Mouse (Mus musculus) stomach, embryonic 16.5 days (tissue): ENCODE results near the gene Clec5a. TPM values are rescaled to one million over a fixed set of nuclear protein-coding genes. Genes with fewer than 3 reads are reported as not detected.

Experiments used
- ATAC-seq: fragments of 200-750 bp; cut with Nextera tagmentation; 2 replicates; pipeline ENCODE4 v1.8.0; 2017; ENCODE audit warnings: moderate number of reproducible peaks, moderate TSS enrichment; ENCODE audit not compliant: insufficient read depth, low FRiP score
- H3K27ac ChIP-seq: fragments of 300-500 bp; sonication (generic); 2 replicates; pipeline ENCODE4 v1.5.1; 2014; ENCODE audit warnings: low read length
- H3K27me3 ChIP-seq: fragments of 300-500 bp; sonication (generic); 2 replicates; pipeline ENCODE4 v1.6.1; 2014; ENCODE audit warnings: low read length, control low read depth, mixed read lengths; ENCODE audit not compliant: control insufficient read depth, insufficient read depth
- H3K36me3 ChIP-seq: fragments of 300-500 bp; sonication (generic); 2 replicates; pipeline ENCODE4 v1.6.1; 2014; ENCODE audit warnings: low read length; ENCODE audit not compliant: control insufficient read depth, insufficient read depth
- H3K4me1 ChIP-seq: fragments of 300-500 bp; sonication (generic); 2 replicates; pipeline ENCODE4 v1.6.1; 2014; ENCODE audit warnings: low read length, control low read depth, mixed read lengths; ENCODE audit not compliant: control insufficient read depth, insufficient read depth
- H3K4me2 ChIP-seq: fragments of 300-500 bp; sonication (generic); 2 replicates; pipeline ENCODE4 v1.6.1; 2014; ENCODE audit warnings: low read depth, low read length, mixed read lengths
- H3K4me3 ChIP-seq: fragments of 300-500 bp; sonication (generic); replicated peaks from 2 replicates; pipeline ENCODE4 v1.5.1; 2014; ENCODE audit warnings: mild to moderate bottlenecking, low read length
- H3K9ac ChIP-seq: fragments of 300-500 bp; sonication (generic); 2 replicates; pipeline ENCODE4 v1.6.1; 2014; ENCODE audit warnings: low read length
- H3K9me3 ChIP-seq: fragments of 300-500 bp; sonication (generic); replicated peaks from 2 replicates; pipeline ENCODE4 v1.6.1; 2016; ENCODE audit warnings: low read length, control low read depth; ENCODE audit not compliant: control insufficient read depth
- WGBS: fragments of 180-500 bp; shearing (Covaris S2); extraction: QIAGEN DNeasy Blood & Tissue Kit; methylation state at CpG from one replicate; pipeline ENCODE4 v1.1.7; 2014; 5-methylcytosine and 5-hydroxymethylcytosine counted together
- polyA plus RNA-seq: library from polyadenylated mRNA; unstranded; fragments of >200 nt; fragmentation: Nextera tagmentation; extraction: Ambion mirVana; gene quantifications from 2 replicates; pipeline ENCODE4 v1.2.1, GENCODE M21; 2015

Gene Clec5a
- polyA plus RNA-seq, 1 experiment from 2014 or later, result 2.8 TPM

DNA sequence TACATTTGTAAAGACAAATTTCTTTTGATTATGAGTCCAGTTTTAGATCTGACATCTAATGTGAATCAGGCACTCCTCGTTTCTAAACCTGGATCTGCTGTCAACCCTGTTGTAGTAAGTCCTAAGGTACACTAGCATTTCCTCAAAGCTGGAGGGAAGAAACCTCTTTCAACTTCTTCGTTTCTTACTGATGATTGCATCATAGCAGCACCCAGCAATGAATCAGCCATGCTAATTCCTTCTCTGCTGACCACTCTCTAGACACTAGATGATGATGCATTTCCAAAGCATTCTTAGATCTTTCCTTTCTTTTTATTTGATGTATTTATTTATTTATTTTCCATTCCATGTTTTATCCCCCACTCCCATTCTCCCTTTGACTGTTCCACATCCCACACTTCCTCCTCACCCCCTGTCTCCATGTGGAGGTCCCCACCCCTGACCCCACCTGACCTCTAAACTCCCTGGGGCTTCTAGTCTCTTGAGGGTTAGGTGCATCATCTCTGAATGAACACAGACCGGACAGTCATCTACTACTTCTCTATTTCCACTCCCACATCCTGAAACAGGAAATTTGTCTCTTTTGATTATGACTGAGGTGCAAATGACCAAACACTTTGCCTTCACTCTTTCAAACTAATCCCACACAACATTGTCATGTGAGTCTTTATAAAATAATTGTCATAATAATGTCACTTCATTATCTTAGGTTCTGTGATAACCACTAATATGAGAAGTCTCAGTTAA is 9.4 kb upstream of the Clec5a start:
- no peaks in the 10 kb centered on the region for H3K36me3 ChIP-seq

GRCm38 (mm10) chr6:40588346-40588745 is 2.7 kb upstream of the Clec5a start:
- ATAC-seq, result no peak
- no peaks in the 10 kb centered on the region for H3K27me3 ChIP-seq
- no peak overlapping the region for H3K27ac ChIP-seq
- no peaks in the 10 kb centered on the region for H3K9me3 ChIP-seq
- 89% methylated on average over 2 of the region's 2 CpGs for WGBS
- H3K36me3 ChIP-seq, result no peaks in the 10 kb centered on the region
- no peak overlapping the region for H3K9ac ChIP-seq
- no peak overlapping the region for H3K4me3 ChIP-seq
- H3K4me2 ChIP-seq, result no peak overlapping the region
- no peaks in the 10 kb centered on the region for H3K4me1 ChIP-seq

More for the DNA sequence above, 9.4 kb upstream of the Clec5a start:
- H3K4me3 ChIP-seq, result no peak overlapping the region
- no peak overlapping the region for H3K9ac ChIP-seq
- ATAC-seq, result no peak
- H3K4me1 ChIP-seq, result no peaks in the 10 kb centered on the region
- H3K4me2 ChIP-seq, result no peak overlapping the region
- WGBS, result 73% methylated on average over 3 of the region's 3 CpGs
- H3K9me3 ChIP-seq, result no peaks in the 10 kb centered on the region
- no peak overlapping the region for H3K27ac ChIP-seq
- H3K27me3 ChIP-seq, result no peaks in the 10 kb centered on the region

GRCm38 (mm10) chr6:40584336-40584735 is 1.3 kb downstream of the Clec5a start:
- no peak for ATAC-seq
- Histone ChIP-seq H3K36me3 (no peaks in the 10 kb centered on the region), H3K27ac (no peak overlapping the region), H3K9me3 (no peaks in the 10 kb centered on the region), H3K4me2 (no peak overlapping the region), H3K4me3 (no peak overlapping the region), H3K4me1 (no peaks in the 10 kb centered on the region), H3K9ac (no peak overlapping the region), H3K27me3 (no peaks in the 10 kb centered on the region)
- 84% methylated on average over 6 of the region's 6 CpGs for WGBS

DNA sequence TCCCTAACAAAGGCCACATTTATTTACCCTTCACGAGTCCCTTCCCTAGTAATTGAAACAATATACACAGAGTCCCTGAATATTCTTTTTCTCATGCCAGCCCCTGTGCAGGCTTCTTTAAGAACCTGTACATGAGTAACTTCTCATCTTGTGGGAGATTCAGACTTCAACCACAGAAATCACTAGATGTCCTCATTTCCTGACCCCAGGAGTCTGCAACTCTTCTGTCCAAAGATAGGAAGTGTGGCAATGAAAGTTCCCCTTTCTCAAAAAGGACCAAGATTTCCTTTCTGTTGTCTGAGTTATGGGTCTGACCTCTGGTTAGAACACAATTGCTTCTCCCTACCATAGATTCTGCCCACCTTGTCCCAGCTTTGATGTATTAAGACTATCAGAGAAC is 9.3 kb downstream of the Clec5a start:
- no peaks in the 10 kb centered on the region for H3K36me3 ChIP-seq
- 70% methylated on average over 1 of the region's 1 CpGs for WGBS

GRCm38 (mm10) chr6:40573618-40574017 is 12.0 kb downstream of the Clec5a start:
- Histone ChIP-seq H3K9ac (no peak overlapping the region), H3K4me2 (no peak overlapping the region), H3K27me3 (no peaks in the 10 kb centered on the region), H3K27ac (no peak overlapping the region), H3K36me3 (no peaks in the 10 kb centered on the region), H3K9me3 (no peaks in the 10 kb centered on the region), H3K4me1 (no peaks in the 10 kb centered on the region), H3K4me3 (no peak overlapping the region)
- WGBS, result 78% methylated on average over 3 of the region's 3 CpGs
- no peak for ATAC-seq

More for the DNA sequence above, 9.3 kb downstream of the Clec5a start:
- no peak for ATAC-seq
- Histone ChIP-seq H3K4me1 (no peaks in the 10 kb centered on the region), H3K9ac (no peak overlapping the region), H3K4me3 (no peak overlapping the region), H3K27ac (no peak overlapping the region), H3K27me3 (no peaks in the 10 kb centered on the region), H3K4me2 (no peak overlapping the region), H3K9me3 (no peaks in the 10 kb centered on the region)

DNA sequence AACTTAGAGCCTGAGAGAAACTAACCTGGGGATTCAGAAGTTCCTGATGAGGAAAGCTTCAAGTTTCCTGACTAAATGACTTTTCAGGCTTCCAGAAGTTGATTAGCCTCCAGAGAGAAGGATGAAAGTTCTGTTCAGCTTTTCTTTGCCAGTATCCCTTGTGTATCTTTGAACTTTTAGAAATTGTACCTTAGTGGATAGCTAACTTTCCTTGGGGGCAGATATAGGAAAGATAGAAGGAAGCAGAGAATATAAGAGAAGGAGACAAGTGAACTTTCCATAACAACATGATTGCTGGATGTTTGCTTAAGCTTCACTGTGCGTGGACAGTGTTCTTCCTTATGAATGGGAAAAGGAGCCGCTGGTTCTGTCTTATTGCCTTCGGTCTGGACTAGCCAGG is 16.4 kb downstream of the Clec5a start, which contains the start of gene Olfr460:
Olfr460 (plus strand) TSS at position 301 of the 400 bp plus-strand sequence.
- WGBS, result 84% methylated on average over 3 of the region's 3 CpGs
- ATAC-seq, result no peak

DNA sequence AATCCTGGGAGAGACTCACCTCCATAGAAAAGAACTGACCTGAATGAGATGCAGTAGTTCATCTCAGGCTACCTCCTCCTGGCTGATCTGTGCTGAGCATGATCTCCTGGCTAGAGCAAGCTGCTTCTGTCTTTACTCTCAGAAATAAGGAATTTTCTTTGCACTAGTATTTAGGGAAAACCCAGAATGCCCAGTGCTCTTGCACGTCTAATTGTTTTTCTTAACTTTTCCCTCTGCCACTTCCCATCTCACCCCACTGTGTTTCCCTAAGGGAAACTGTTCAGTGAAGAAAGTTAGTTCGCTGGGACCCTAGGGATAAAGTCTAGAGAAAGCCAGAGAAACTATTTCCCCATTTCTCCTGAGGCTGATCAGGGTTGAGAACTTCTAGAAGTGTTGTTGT is 30.7 kb downstream of the Clec5a start, which contains the start of gene Olfr461:
Olfr461 (minus strand) TSS at position 101 of the 400 bp plus-strand sequence.
- ATAC-seq, result no peak
- Histone ChIP-seq H3K9me3 (no peaks in the 10 kb centered on the region), H3K27ac (no peak within 1 kb of the TSS), H3K4me1 (no peaks in the 10 kb centered on the region), H3K9ac (no peak within 1 kb of the TSS), H3K4me2 (no peak within 1 kb of the TSS), H3K27me3 (no peaks in the 10 kb centered on the region), H3K4me3 (no peak within 1 kb of the TSS), H3K36me3 (no peaks in the 10 kb centered on the region)
- WGBS, result 77% methylated on average over 2 of the region's 2 CpGs

More for the DNA sequence above, 16.4 kb downstream of the Clec5a start, which contains the start of gene Olfr460:
- Histone ChIP-seq H3K4me1 (no peaks in the 10 kb centered on the region), H3K4me2 (no peak within 1 kb of the TSS), H3K9ac (no peak within 1 kb of the TSS), H3K9me3 (no peaks in the 10 kb centered on the region), H3K27me3 (no peaks in the 10 kb centered on the region), H3K36me3 (no peaks in the 10 kb centered on the region), H3K4me3 (no peak within 1 kb of the TSS), H3K27ac (no peak within 1 kb of the TSS)

- H3K27me3 ChIP-seq, result no peaks in the 10 kb centered on the region
- WGBS, result 76% methylated on average over 10 of the region's 10 CpGs
- no peak overlapping the region for H3K4me3 ChIP-seq
- H3K4me1 ChIP-seq, result no peaks in the 10 kb centered on the region
- ATAC-seq, result no peak
- no peak overlapping the region for H3K27ac ChIP-seq
- no peaks in the 10 kb centered on the region for H3K36me3 ChIP-seq
- H3K4me2 ChIP-seq, result no peak overlapping the region
- H3K9me3 ChIP-seq, result no peaks in the 10 kb centered on the region
- no peak overlapping the region for H3K9ac ChIP-seq
Measured at GRCm38 (mm10) chr6:40544690-40545089, 40.9 kb downstream of the Clec5a start.
